Mouse (Mus musculus) spleen, adult 2 months (tissue): Measurements from ENCODE around the gene Lama1.

Experiments
- CTCF ChIP-seq: fragments of 200-500 bp; IDR thresholded peaks from 2 replicates; pipeline ENCODE4 v1.5.1; 2011; ENCODE audit warnings: mild to moderate bottlenecking, inconsistent platforms; ENCODE audit not compliant: insufficient read depth, insufficient read length, insufficient replicate concordance; ENCODE audit errors: extremely low read depth
- POLR2A ChIP-seq: fragments of 200-500 bp; IDR thresholded peaks from 2 replicates; pipeline ENCODE4 v1.6.1; 2011; ENCODE audit warnings: low read depth, low read length, inconsistent platforms

GRCm38 (mm10) chr17:67735722-67736121 lies 38.7 kb downstream of the Lama1 start:
- no peak for TF ChIP-seq CTCF
- TF ChIP-seq POLR2A: no peak
